Mouse (Mus musculus) midbrain, embryonic 14.5 days (tissue): ENCODE results near the gene Eif4e3. TPM values are rescaled to one million over a fixed set of nuclear protein-coding genes. Genes with fewer than 3 reads are reported as not detected.

Experiments
- ATAC-seq: fragments of 200-750 bp; cut with Nextera tagmentation; 2 replicates; pipeline ENCODE4 v1.8.0; 2017; ENCODE audit warnings: moderate number of reproducible peaks, moderate library complexity; ENCODE audit not compliant: low FRiP score, low TSS enrichment
- DNase-seq: peaks from one replicate; pipeline ENCODE4 v3.0.0-alpha.2; 2015
- H3K27ac ChIP-seq: fragments of 300-500 bp; sonication (generic); replicated peaks from 2 replicates; pipeline ENCODE4 v1.5.1; 2014; ENCODE audit warnings: mild to moderate bottlenecking, low read depth, low read length, moderate library complexity
- H3K27me3 ChIP-seq: fragments of 300-500 bp; sonication (generic); 2 replicates; pipeline ENCODE4 v1.6.1; 2014; ENCODE audit warnings: low read length, control low read depth, mixed read lengths; ENCODE audit not compliant: control insufficient read depth, insufficient read depth
- H3K36me3 ChIP-seq: fragments of 300-500 bp; sonication (generic); 2 replicates; pipeline ENCODE4 v1.6.1; 2014; ENCODE audit warnings: low read length, control low read depth; ENCODE audit not compliant: control insufficient read depth, insufficient read depth
- H3K4me1 ChIP-seq: fragments of 300-500 bp; sonication (generic); 2 replicates; pipeline ENCODE4 v1.6.1; 2014; ENCODE audit warnings: mild to moderate bottlenecking, antibody characterized with exemption, low read length, control low read depth; ENCODE audit not compliant: control insufficient read depth, insufficient read depth
- H3K4me2 ChIP-seq: fragments of 300-500 bp; sonication (generic); 2 replicates; pipeline ENCODE4 v1.6.1; 2014; ENCODE audit warnings: mild to moderate bottlenecking, low read length, moderate library complexity
- H3K4me3 ChIP-seq: fragments of 300-500 bp; sonication (generic); replicated peaks from 2 replicates; pipeline ENCODE4 v1.5.1; 2014; ENCODE audit warnings: low read depth, low read length
- H3K9ac ChIP-seq: fragments of 300-500 bp; sonication (generic); replicated peaks from 2 replicates; pipeline ENCODE4 v1.6.1; 2014; ENCODE audit warnings: mild to moderate bottlenecking, low read length, moderate library complexity
- H3K9me3 ChIP-seq: fragments of 300-500 bp; sonication (generic); 2 replicates; pipeline ENCODE4 v1.6.1; 2016; ENCODE audit warnings: low read length, control low read depth, mixed read lengths; ENCODE audit not compliant: control insufficient read depth
- WGBS: fragments of 180-500 bp; shearing (Covaris S2); extraction: QIAGEN DNeasy Blood & Tissue Kit; methylation state at CpG from one replicate; pipeline ENCODE4 v1.1.7; 2014; 5-methylcytosine and 5-hydroxymethylcytosine counted together
- polyA plus RNA-seq: library from polyadenylated mRNA; unstranded; fragments of >200 nt; fragmentation: Nextera tagmentation; extraction: Ambion mirVana; gene quantifications from 2 replicates; pipeline ENCODE4 v1.2.1, GENCODE M21; 2014

Eif4e3 gene
- polyA plus RNA-seq, 1 experiment from 2014 or later, result 7.8 TPM

- Histone ChIP-seq H3K36me3 (no peaks in the 10 kb centered on the region), H3K4me3 (peak overlapping the region; percentile 65), H3K9ac (peak overlapping the region; percentile 82), H3K4me2 (peak overlapping the region; percentile 86), H3K27ac (peak overlapping the region; percentile 92), H3K27me3 (peaks cover 23% of the 10 kb centered on the region; the same call in 1 of the 2 replicates), H3K4me1 (peaks cover 12% of the 10 kb centered on the region; the same call in 1 of the 2 replicates), H3K9me3 (no peaks in the 10 kb centered on the region)
- peak; percentile 36 for DNase-seq
- peak; percentile 59; the same call in 1 of the 2 replicates for ATAC-seq
- 6% methylated on average over 25 of the region's 25 CpGs for WGBS
Observed at GRCm38 (mm10) chr6:99691666-99692205, 25.2 kb upstream of the Eif4e3 start.

DNA sequence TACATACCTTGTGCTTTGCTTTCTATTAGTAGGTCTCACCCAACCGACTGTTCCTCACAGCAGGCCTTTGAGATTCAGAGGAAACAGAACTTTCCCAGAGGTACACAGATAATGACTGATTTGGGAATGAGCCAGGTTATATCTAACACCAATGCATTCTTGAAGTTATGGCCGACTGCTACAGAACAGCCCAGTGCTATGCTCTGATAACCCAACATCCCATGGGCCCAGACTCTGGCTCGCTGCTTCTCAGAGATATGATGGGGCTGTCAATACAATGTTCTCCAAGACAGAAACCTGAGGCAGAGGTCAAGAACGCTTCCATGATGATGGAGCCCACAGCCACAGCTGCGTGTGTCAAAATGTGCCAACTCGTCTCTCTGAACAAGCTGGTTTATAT is 21.9 kb upstream of the Eif4e3 start:
- Histone ChIP-seq H3K4me1 (peaks cover 5% of the 10 kb centered on the region; the same call in 1 of the 2 replicates), H3K9ac (no peak overlapping the region), H3K27ac (no peak overlapping the region), H3K36me3 (no peaks in the 10 kb centered on the region), H3K27me3 (peaks cover 18% of the 10 kb centered on the region; the same call in 1 of the 2 replicates), H3K4me3 (no peak overlapping the region), H3K9me3 (0 out of 2 replicates have a peak, but pooled peaks cover 4% of the 10 kb centered on the region), H3K4me2 (no peak overlapping the region)
- no peak for DNase-seq
- ATAC-seq, result no peak
- 79% methylated on average over 6 of the region's 6 CpGs for WGBS

- DNase-seq, result peak; percentile 40
Observed at GRCm38 (mm10) chr6:99684899-99685298, 18.3 kb upstream of the Eif4e3 start.

GRCm38 (mm10) chr6:99683974-99684373 is 17.4 kb upstream of the Eif4e3 start:
- Histone ChIP-seq H3K4me1 (no peaks in the 10 kb centered on the region), H3K27ac (no peak overlapping the region), H3K4me2 (no peak overlapping the region), H3K36me3 (no peaks in the 10 kb centered on the region), H3K4me3 (no peak overlapping the region), H3K9ac (no peak overlapping the region), H3K27me3 (no peaks in the 10 kb centered on the region), H3K9me3 (0 out of 2 replicates have a peak, but pooled peaks cover 4% of the 10 kb centered on the region)
- WGBS, result 94% methylated on average over 5 of the region's 5 CpGs
- DNase-seq (no peak), ATAC-seq (no peak)

More at GRCm38 (mm10) chr6:99684899-99685298, 18.3 kb upstream of the Eif4e3 start:
- no peak overlapping the region for H3K9ac ChIP-seq
- H3K4me3 ChIP-seq, result no peak overlapping the region
- no peaks in the 10 kb centered on the region for H3K36me3 ChIP-seq
- no peak overlapping the region for H3K27ac ChIP-seq
- ATAC-seq, result no peak
- no peaks in the 10 kb centered on the region for H3K27me3 ChIP-seq
- no peak overlapping the region for H3K4me2 ChIP-seq
- H3K4me1 ChIP-seq, result no peaks in the 10 kb centered on the region
- H3K9me3 ChIP-seq, result 0 out of 2 replicates have a peak, but pooled peaks cover 4% of the 10 kb centered on the region
- WGBS, result 56% methylated on average over 5 of the region's 5 CpGs

GRCm38 (mm10) chr6:99678108-99678507 is 11.5 kb upstream of the Eif4e3 start:
- no peaks in the 10 kb centered on the region for H3K9me3 ChIP-seq
- no peak overlapping the region for H3K27ac ChIP-seq
- no peaks in the 10 kb centered on the region for H3K4me1 ChIP-seq
- H3K27me3 ChIP-seq, result no peaks in the 10 kb centered on the region
- no peak overlapping the region for H3K4me3 ChIP-seq
- no peak overlapping the region for H3K4me2 ChIP-seq
- ATAC-seq (no peak), DNase-seq (peak; percentile 32)
- no peaks in the 10 kb centered on the region for H3K36me3 ChIP-seq
- WGBS, result 67% methylated on average over 11 of the region's 11 CpGs
- H3K9ac ChIP-seq, result no peak overlapping the region

DNA sequence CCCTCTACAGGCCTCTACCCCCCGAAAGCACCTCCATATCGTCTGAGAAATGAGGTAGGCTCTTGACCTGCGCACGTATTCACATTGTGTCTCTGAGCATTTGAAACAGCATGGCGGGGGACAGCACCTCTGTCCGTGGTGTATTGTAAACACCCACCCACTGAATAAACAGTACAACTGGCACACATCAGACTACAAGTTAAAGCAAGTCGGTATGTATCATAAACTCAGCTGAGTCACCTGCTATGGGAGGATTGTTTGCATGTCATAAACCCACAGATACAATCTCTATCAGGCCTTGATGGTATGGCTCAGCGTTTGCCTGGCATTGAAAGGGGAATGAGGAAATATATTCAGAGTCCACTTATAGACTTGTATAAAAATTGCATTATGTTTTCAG is 10.8 kb upstream of the Eif4e3 start:
- Histone ChIP-seq H3K9me3 (no peaks in the 10 kb centered on the region), H3K4me1 (no peaks in the 10 kb centered on the region), H3K36me3 (no peaks in the 10 kb centered on the region), H3K9ac (no peak overlapping the region), H3K27me3 (no peaks in the 10 kb centered on the region), H3K4me3 (no peak overlapping the region), H3K27ac (no peak overlapping the region), H3K4me2 (no peak overlapping the region)
- ATAC-seq (no peak), DNase-seq (no peak)
- 88% methylated on average over 8 of the region's 8 CpGs for WGBS

DNA sequence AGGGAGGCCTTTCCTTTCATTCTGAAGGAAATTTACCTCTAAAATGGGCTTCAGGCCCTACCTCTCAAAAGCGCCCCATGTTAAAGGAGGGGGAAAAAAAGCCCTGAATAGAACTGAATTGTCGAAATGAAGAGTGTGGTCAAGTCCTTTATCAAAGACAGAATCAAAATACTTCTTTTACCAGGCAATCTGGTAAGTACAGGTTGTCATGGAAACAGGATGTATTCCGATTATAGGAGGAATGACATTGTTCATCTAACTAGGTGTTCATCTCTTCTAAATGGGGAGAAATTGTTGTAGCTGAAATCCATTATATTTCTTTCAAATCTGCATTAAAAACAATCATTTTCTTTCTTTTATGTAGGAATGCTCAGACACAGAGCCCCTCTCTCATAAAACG is 7.9 kb upstream of the Eif4e3 start:
- DNase-seq, result peak; percentile 57
- H3K27ac ChIP-seq, result no peak overlapping the region
- H3K4me3 ChIP-seq, result no peak overlapping the region
- WGBS, result 53% methylated on average over 4 of the region's 4 CpGs
- H3K9me3 ChIP-seq, result no peaks in the 10 kb centered on the region
- no peaks in the 10 kb centered on the region for H3K36me3 ChIP-seq
- H3K27me3 ChIP-seq, result no peaks in the 10 kb centered on the region
- no peak overlapping the region for H3K4me2 ChIP-seq
- H3K4me1 ChIP-seq, result peaks cover 17% of the 10 kb centered on the region
- H3K9ac ChIP-seq, result no peak overlapping the region
- no peak for ATAC-seq

DNA sequence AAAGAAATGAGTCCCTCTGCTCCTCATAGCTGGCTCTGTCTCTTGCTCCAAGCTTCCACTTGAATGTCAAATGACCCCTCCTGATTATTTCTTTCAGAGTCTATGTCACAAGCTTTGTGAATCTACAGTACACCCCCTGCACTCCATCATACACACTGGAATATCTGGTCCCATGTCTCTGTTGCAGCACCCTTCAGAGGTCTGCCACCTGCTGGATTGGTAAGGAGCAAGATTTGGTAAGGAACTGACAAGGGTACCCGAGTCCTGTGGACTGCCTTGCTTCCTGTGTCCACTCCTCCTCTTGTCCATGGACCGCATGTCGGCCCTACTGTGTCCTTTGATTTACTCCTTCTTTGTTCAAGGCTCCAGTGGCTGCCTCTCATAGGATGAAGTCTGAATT is 5.2 kb upstream of the Eif4e3 start:
- DNase-seq, result no peak
- ATAC-seq, result no peak
- H3K9ac ChIP-seq, result no peak overlapping the region
- no peak overlapping the region for H3K4me2 ChIP-seq
- H3K27me3 ChIP-seq, result no peaks in the 10 kb centered on the region
- 72% methylated on average over 3 of the region's 3 CpGs for WGBS
- no peaks in the 10 kb centered on the region for H3K36me3 ChIP-seq
- H3K9me3 ChIP-seq, result no peaks in the 10 kb centered on the region
- peaks cover 43% of the 10 kb centered on the region for H3K4me1 ChIP-seq
- H3K27ac ChIP-seq, result no peak overlapping the region
- H3K4me3 ChIP-seq, result no peak overlapping the region

DNA sequence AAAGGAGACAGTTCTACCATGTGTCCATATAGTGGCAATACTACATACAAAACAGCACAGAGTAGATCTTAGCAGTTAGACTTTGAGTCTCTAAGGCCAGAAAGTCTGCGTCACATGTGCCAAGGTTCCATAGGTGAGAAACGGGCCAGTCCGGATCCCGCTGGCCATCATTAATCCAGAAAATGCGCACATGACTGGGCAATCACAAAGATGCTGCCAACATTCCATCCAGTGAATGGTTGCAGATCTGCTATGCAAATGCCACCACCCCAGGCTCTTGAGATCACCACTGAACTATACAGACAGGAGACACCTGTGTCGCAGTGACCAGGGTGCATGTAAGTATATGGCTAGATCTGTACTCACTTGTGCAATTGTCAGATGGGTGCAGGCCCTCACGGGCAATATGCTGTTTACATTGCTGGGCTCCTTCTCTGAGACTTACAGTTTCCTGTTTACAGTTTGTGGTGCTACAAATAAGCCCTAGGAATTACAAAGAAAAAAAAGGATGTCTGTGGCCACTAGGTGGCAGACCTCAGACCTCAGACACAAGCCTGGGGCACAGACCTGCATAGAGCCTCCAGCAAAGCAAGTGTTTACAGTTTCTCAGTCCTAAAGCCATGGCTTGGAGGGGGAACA is 4.0 kb upstream of the Eif4e3 start:
- ATAC-seq, result no peak
- H3K4me2 ChIP-seq, result no peak overlapping the region
- no peak overlapping the region for H3K4me3 ChIP-seq
- peak; percentile 86 for DNase-seq
- H3K27ac ChIP-seq, result peak overlapping the region; percentile 62
- H3K4me1 ChIP-seq, result peaks cover 44% of the 10 kb centered on the region
- H3K27me3 ChIP-seq, result no peaks in the 10 kb centered on the region
- 66% methylated on average over 7 of the region's 7 CpGs for WGBS
- no peaks in the 10 kb centered on the region for H3K9me3 ChIP-seq
- H3K9ac ChIP-seq, result no peak overlapping the region
- H3K36me3 ChIP-seq, result no peaks in the 10 kb centered on the region
